Mouse (Mus musculus) erythroblast, adult 5-6 weeks (primary cell): ENCODE data around the gene Sfxn3. TPM values are rescaled to one million over a fixed set of nuclear protein-coding genes. Genes with fewer than 3 reads are reported as not detected.

Experiments used
- ATAC-seq: replicated peaks from 2 replicates; pipeline ENCODE4 v1.8.0; 2016; ENCODE audit warnings: moderate number of reproducible peaks, mild to moderate bottlenecking, moderate TSS enrichment, inconsistent platforms; ENCODE audit not compliant: poor library complexity, low FRiP score, severe bottlenecking
- total RNA-seq, 2 experiments: library from RNA; stranded (forward) in 1 of 2; stranded (reverse) in 1 of 2; fragments of 150-400 nt in 1 of 2; fragments of 200-764, 138-1000 nt in 1 of 2; gene quantifications; 2 replicates each; pipeline versions ENCODE4 v1.2.3 to v1.2.4; 2015 to 2017; ENCODE audit warnings: low replicate concordance in 2 of 2

Gene Sfxn3
- total RNA-seq, 2 experiments from 2014 or later: 3.4 to 16.7 TPM

DNA sequence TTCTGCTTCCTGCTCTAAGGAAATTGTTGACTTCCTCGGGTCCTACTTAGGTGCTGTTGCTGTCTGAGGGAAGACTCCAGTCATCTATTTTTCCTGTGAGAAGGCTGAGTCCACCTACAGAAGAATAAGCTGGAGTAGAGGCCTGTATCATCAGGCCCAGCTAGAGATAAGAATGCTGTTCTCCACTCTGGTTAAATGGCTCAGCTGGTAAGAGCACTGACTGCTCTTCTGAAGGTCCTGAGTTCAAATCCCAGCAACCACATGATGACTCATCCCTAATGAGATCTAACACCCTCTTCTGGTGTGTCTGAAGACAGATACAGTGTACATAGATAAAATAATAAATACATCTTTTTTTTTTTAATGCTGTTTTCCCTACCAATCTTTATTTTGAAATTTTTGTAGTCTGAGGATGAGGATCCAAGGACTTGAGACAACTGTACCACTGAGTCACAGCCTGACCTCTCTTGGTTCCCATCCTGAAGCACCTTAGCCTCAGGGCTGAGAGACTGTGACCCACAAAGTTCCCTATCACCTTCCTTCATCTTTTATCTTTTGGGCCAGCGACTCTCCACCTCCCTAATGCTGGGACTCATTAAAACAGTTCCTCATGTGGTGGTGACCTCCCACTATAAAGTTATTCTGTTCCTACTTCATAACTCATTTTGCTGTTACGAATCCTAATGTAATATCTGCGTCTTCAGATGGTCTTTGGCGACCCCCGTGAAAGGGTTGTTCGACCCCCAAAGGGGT, 20.6 kb downstream of the Sfxn3 start:
- ATAC-seq: no peak

DNA sequence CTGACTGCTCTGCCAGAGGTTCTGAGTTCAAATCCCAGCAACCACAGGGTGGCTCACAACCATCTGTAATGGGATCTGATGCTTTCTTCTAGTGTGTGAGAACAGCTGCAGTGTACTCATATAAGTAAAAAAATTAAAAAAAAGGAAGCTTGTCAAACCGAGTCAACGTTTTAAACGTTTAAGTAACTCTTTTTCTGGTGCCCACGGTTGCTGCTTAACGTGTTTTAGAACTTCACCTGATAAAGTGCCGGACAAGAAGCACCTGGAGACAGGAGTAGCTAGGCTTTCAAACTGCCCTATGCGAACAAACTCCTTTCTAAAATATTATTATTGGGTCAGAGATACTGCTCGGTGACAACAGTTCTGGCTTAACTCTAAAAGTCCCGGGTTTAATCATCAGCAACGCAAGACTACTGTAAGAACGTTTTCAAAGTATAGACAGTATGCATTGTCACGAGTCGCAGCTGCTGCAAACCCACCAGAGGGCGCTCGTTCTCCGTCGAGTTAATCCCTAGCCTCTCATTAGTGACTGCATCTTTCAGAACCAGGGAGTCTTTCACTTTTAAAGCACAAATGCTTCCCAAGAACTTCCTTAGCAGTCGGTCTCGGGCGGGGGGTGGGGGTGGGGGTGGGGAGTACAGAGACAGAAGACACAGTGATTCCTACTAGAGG, 26.7 kb downstream of the Sfxn3 start:
- peak; percentile 66 for ATAC-seq

DNA sequence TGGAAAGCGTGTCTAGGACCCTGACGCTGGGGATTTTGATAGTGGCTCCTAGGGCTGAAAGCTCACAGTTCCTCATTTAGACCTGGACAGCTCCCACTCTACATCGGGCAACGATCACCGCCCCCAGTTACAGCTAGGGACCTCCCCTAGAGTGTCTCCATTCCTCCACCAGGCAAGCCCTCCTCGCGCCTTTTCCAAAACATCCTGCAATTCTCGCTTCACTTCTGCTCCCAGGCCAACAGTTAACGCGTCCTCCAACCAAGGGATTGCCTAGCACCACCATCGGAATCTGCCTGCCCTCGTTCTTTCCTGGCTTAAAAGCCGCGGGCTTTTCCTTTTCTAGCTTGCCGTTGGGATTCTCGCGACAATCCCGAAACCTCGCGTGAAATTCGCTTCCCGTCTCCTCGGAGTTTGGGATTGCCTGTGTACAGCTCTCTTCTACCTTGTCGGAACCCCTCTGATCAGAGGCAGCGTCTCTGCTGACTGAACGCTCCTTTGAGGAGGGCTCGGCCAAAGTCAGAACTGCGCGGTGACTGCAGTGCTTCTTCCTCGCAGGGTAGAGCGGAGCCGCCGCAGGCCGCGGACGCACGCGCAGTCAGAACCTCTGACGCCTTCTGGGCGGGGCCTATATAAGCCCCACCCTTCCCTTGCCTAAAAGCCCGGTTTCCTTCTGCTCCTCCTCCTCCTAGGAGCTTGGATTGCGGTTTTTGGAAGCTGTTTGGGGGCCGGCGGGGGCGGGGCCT, 27.4 kb downstream of the Sfxn3 start, which contains the start of gene Kazald1:
TSS of gene Kazald1 (plus strand) at position 662 of the 743 bp plus-strand sequence.
- ATAC-seq: peak; percentile 81

DNA sequence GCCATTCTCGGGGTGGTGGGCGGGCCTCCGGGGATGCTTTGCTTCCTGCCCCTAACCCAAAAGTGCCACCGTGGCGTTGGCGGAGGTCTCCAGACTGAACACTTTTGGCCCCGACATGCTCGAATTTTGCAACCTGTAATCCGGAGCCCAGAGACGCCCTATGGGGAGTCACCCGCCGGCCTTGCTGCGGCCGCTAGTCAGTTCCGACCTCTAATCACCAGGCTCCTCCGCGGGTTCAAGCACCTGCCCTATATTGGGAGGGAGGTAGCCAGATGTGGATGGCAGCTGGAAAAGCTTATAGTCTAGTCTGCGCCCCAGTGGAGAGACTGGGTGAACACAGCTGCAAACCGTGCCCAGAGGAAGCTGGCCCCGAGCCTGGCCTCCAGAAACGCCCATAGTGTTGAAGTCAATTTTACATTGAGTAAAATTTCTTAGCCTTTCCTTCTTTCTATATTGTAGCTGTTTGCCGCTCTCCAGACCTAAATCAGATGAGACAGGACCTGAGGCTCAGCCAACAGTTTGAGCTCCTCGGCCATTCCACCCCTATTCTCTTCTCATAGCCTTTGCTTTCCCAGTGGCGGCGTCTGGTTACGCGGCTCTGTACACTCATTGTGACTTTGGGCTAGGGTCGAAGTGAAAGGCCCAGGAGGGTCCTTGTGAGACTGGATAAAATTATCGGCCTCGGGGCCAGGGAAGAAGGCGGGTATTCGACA, 28.2 kb downstream of the Sfxn3 start:
- ATAC-seq: peak; percentile 42

DNA sequence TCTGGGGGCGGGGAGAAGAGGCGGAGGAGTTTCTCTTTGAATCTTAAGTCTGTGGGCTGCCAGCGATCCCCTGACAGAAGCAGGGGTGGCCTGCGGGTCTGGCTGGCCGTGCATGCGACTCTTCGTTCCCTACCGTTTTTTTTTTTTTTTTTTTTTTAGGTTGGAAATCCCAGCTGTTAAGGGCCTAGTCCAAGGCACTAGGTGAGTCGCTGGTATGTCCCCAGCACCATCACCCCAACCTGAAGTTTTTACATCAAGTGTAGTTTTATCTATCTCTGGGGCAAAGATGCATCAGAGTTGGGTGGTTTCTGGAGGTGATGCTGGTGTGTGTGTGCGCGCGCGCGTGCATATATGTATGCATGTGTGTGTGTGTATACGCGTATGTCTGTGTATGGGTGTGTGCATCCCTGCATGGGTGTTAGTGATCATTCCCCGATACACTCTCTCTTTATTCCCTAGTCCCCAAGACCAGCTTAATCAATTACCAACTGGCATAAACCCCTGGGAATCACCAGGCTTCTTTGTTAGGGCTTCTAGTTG, 28.8 kb downstream of the Sfxn3 start:
- ATAC-seq: no peak

DNA sequence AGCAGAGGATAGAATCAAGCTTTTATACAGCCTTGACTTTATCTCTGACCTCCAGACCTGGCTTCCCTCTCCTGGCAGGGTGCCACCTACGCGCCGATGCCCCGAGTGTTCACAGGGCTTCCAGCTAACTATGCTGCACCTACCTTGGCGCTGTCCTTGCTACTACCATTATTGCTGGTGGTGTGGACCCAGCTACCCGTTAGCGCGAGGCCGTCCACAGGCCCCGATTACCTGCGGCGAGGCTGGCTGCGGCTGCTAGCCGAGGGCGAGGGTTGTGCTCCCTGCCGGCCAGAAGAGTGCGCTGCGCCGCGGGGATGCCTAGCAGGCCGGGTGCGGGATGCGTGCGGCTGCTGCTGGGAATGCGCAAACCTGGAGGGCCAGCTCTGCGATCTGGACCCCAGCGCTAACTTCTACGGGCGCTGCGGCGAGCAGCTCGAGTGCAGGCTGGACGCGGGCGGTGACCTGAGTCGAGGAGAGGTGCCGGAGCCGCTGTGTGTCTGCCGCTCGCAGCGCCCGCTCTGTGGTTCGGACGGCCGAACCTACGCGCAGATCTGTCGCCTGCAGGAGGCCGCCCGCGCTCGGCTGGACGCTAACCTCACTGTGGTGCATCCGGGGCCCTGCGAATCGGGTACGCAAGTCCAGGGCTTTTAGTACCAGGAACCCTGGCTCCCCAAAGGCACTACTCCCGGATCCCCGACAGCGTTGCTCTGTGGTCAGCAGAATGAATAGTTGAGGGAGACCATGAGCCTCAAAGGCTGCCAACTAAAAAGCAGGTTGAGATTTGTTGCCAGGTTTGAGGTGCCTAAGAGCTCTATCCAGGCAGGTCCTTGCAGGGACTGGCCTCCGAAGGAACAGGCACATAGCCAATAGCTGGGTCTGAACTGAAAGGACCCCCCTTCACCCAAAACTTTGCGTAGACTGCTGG, 29.5 kb downstream of the Sfxn3 start:
- ATAC-seq: peak; percentile 39

DNA sequence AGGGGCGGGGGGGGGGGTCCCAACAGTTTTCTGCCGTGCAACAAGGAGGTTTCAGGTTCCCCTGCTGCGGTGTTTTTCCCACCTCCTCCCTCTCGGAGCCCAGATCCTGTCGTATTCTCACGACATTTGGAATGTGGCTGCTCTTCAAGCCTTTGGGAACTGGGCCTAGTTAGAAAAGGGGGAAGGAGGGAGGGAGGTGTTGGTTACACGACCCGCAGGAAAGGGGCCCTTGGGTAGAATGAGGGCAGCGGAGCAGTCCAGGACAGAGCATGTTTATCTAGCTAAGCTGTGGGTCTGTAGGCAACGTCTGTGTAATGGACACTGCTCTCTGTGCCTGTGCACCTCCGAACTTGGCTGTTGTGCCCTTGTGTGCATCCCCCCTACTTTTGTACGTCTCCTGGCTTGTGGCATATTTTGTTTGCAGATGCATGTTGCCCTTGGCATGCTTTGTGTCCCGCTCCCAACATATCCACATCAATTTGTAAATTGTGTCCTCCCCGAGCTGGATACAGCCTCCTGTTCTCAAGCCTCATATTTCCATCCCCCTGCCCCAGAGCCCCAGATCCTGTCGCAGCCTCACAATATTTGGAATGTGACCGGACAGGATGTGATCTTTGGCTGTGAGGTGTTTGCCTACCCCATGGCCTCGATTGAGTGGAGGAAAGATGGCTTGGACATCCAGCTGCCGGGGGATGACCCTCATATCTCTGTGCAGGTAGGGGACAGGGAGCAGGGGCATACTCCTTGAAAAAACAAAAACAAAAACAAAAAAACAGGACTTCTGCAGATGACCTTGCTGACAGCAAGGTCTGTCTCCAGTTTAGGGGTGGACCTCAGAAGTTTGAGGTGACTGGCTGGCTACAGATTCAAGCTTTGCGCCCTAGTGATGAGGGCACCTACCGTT, 30.7 kb downstream of the Sfxn3 start:
- ATAC-seq: no peak

DNA sequence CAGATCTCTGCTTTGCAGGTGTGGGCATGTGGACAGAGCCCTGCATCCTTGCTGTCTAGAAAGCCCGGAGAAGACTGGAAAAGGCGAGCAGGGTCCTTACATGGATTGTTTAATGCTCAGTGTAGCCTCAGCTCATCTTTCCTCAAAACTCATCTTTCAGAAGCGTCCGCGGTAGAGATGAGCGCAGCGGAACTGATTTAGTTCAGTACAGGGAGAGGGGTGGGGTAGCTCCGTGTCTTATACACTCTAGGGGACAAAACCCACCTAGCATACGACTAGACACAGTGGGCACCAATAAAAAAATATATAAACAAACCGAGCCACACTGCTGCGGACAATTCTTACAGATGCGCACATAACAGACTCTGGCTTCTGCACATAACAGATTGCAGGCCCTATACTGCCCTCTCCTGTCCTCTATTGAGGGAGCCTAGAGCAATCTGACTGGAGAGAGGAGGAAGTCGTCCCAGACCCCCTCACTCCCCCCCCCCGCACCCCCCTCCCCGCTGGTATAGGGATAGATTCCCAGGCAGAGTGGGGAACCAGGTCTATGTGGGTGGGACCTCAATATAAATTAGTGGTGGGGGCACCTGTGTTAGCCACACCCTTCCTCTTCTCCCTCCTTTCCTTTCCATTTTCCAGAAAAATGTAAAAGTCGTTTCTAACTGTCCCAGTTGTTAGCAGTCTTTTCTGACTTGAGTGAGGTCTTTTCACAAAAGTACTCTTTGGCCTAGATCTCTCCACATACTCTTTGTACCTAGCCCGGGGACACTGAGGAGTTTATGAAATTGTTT, 31.9 kb downstream of the Sfxn3 start:
- no peak for ATAC-seq

DNA sequence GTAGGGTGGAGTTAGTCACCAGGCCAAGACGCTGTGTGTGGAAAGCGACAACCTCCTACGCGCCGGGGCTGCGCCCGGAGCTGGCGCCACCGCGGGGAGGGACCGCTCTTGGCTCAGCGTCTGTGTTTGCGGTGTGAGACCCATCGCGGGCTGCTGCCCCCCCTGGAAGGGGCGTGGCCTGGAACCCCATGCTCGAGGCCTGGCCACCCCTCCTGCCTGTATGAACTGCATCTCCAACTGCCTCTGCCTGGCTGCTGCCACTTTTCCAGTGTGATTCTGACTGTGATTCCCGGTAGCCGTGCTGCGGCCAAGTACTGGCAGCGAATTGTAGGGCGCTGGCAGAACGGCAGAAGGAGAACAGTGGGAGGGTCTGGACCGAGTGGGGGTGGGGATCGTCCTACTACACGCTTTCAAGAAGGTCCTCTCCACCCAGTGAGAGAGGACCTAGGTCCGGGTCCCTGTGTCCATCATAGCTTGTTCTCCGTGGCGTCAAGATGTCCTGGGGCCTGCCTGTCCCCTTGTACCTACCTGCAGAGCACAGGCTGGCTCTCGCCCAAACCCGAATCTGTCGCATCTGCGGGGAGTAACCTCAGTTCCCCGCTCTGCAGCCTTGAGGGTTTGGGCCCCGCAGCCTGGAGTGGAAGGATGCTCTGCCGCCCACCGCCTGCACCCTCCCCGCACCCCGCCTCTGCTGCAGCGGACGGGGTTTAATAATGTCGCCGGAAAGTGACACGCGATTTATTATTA, 32.6 kb downstream of the Sfxn3 start:
- ATAC-seq: no peak

DNA sequence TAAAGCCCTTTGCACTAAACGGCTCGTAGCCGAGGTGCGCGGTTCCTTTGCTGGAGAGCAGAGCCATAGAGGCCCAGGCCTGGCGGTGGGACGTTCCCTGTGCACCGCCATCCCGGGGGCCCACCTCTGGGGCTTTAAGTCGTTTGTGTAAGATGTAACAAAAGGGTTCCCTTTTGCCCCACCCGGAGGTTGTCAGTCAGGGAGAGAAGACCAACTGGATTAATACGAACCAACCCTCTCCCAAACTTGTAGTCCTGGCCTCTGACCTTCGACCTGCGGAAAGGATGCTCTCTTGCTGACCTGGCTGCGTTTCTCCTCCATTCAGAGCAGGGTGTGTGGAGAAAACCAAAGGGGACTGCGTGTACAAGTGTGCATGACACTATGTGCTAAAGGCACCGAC, 33.4 kb downstream of the Sfxn3 start:
- no peak for ATAC-seq

DNA sequence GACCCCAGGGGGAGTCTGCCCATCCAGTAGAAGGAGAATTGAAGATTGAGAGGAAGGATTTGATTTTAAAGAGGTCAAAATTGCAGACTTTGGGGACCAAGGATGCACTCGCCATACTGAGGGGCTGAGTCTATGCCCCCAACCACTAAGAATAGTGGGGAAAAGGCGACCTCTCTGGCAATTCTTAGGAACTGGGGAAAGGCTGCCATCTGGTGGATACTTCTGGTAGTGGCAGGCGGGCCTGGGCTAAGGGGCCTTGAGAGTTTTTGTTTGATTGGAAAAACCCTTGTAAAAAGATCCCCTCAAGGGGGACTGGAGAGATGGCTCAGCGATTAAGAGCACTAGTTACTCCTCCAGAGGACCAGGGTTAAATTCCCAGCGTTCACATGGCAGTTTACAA, 34.0 kb downstream of the Sfxn3 start:
- no peak for ATAC-seq

DNA sequence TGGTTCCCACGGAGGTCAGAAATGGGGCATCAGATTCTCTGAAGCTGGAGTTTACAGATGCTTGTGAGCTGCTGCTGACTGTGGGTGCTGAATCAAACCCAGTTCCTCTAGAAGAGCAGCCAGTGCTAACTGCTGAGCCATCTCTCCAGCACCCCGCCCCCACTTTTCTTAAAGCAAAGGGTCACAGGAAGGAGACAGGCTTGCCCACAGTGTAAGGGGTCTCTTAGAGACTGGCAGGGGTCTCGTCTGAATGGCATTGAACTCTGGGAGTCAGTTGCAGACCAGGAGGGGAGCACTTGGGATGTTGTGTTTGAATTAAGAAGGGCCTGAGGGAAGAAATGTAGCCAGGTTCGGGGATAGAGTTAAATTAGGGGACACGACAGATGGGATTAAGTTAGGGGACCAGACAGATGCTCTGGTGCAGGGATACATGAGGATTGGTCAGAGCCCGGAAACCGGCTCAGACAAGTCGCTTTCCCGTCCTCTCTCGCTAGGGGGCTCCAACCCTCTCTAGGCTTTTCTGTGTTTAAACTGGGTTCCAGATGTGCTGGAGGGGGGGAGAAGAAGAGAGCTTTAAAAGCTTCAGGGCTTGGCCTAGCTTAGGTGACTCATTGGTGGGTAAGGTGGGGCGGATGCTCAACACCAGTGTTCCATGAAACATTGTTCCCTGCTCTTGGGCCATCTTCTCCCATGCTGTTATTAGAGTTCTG, 34.7 kb downstream of the Sfxn3 start:
- ATAC-seq: no peak

DNA sequence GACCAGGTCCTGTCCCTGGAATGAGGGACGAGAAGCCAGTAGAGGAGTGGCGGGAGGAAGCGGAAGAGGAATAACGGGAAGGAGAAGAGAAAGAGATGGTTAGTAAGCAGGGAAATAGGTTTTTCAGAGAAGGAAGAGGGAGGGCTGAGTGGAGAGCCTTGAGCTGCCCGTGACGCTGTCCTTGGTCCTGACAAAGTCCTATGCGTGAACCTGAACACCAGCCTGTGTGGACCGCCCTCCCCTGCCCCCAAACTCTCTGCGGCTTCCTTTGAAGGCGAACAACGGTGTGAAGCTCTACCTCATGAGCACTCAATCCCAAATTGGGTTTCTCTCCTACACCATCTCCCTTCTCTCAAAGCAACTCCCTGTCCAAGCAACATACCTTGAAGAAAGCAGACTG, 50.6 kb downstream of the Sfxn3 start:
- ATAC-seq: no peak

DNA sequence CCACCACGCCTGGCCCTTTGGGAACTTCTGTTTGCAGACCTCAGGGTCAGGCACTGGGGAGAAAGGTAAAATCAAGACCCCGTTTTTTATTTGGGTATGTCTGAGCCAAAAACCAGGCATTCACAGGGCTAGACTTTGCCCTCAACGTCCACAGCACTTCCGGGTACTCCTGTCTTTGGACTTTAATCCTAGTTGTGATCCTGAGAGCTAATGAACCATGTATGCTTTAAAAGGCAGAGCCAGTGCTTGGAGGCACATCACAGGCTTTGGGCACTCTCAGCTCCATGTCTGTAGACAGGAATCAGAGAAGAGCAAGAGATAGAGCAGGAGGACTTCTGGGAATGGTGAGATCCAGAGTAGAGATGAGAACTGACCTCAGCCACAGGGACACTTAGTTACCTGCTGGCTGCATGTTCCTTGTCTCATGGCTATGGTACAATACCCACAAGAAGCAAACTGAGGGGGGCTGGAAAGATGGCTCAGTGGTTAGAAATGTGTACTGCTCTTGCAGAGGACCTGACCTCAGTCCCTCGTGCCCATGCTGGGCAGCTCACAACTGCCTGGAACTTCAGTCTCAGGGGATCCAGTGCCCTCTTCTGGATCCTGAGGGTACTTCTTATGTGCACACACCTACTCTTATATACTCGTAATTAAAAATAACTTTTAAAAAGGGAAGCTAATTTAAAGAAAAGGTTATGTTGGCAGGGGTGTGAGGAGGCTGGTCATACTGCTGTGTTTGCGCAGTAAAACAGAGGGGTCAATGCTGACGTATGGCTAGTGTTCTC, 53.4 kb downstream of the Sfxn3 start:
- no peak for ATAC-seq

DNA sequence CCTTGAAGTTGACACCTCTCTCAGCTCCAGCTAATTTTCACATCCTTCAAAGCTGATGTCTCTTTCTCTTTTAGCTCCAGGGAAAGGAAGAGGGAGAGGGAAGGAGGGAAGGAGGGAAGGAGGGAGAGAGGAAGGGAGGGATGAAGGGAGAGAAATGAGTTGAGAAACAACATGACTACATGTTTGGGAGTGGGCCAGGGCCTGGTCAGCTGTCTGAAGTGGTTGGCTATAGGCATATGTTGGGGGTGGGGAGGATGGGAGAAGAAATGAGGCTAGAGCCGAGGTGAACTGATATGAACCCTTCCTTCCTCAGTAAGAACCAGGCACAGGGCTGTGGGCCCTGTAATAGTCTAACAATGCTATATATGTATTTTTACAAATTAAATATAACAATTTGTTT, 58.3 kb downstream of the Sfxn3 start:
- no peak for ATAC-seq
